Mouse (Mus musculus): ENCODE data around the gene Tnxb. TPM values are rescaled to one million over a fixed set of nuclear protein-coding genes. Genes with fewer than 3 reads are reported as not detected.

Tnxb gene
- total and polyA plus RNA-seq, 2 experiments from 2014 or later = 0.28 to 3.1 TPM

DNA sequence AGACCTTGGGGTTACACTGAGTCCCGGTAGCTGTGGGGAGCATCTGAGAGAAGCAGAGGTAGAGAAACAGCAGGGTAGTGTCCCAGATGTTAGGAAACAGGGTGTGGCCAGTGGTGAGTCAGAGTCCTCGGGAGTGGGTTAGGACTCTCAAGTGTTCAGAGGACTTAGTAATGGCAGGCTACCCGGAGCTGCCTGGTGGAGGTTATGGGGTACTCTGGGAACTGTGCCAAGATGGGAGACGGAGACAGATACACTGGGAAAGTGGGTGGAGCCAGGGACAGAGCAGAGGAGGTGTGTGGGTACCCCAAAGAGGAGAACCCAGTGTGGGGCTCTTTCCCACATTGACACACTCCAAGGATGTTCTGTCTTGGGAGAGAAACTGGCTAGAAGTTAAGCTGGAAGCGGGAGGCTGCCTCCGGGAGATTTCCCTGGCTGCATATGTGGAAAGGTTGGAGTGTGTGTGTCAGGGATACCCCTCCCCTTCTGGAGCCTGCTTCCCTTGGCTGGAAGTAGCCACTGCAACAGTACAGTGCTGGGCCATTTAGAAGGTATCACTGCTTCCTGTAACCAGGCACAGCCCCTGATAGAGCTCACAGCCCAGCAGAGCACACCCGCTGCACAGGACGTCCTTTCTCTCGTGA, 14.0 kb downstream of the Tnxb start:
- DNase-seq (ENCODE audit: low spot score) (no peak), ATAC-seq (peak; percentile 15; the same call in 1 of the 2 replicates)
- no peak for TF ChIP-seq CTCF (IDR thresholded peaks at IDR 0.05; ENCODE audit: low read depth)
- Histone ChIP-seq H3K4me1 (ENCODE audit: insufficient read depth, low read length) (peaks cover 12% of the 10 kb centered on the region; the same call in 1 of the 2 replicates), H3K36me3 (ENCODE audit: insufficient read depth, low read length) (no peaks in the 10 kb centered on the region), H3K27ac (no peak overlapping the region), H3K9ac (replicated peaks; ENCODE audit: low read length) (no peak overlapping the region), H3K4me3 (ENCODE audit: low read length) (no peak overlapping the region), H3K27me3 (ENCODE audit: insufficient read depth, low read length) (no peaks in the 10 kb centered on the region), H3K9me3 (ENCODE audit: low read length) (no peaks in the 10 kb centered on the region), H3K4me2 (ENCODE audit: low read depth, low read length) (no peak overlapping the region)
- WGBS = 62% methylated on average over 9 of the region's 9 CpGs

DNA sequence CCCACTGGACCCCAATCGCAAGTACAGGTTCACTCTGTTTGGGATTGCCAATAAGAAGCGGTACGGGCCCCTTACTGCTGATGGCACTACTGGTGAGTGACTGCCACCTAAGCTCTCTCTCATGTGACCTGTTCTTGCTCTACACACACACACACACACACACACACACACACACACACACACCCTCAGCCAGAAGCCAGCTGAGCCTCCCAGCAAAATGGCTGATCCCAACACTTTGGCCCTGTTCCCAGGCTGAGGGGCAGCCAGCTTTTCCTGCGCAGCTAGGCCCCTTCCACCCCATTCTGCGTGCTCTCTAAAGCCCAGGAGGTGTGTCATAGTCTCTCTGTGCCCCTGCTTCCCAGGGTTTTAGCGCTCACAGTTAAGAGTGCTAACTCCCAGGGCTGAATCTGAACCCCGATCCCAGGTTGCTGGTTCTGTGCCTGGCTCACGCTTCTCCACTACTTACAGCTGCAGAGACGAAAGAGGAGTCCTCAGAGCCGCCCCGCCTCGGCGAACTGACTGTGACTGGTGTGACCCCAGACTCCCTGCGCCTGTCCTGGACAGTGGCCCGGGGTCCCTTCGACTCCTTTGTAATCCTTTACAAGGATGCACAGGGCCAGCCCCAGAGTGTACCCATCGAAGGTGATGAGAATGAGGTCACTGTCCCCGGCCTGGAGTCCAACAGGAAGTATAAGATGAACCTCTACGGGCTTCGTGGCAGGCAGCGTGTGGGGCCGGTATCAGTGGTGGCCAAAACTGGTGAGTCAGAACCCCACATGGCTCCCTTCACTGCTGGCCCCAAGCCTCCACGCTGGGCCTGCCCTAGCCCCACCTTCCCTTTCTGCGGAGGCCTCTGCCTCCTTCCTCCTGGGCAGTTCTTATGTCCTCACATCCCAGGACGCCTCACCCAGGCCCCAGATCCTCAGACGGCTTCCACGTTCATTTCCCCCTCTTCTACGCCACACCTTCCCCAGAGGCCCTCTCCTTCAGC, 15.1 kb downstream of the Tnxb start:
- 72% methylated on average over 28 of the region's 28 CpGs for WGBS
- DNase-seq (ENCODE audit: low spot score) = peak; percentile 87
- no peak; the same call in 1 of the 2 replicates for TF ChIP-seq CTCF (IDR thresholded peaks at IDR 0.05; ENCODE audit: low read depth)
- H3K9me3 ChIP-seq (ENCODE audit: low read length) = no peaks in the 10 kb centered on the region
- H3K4me3 ChIP-seq (ENCODE audit: low read length) = no peak overlapping the region
- H3K36me3 ChIP-seq (ENCODE audit: insufficient read depth, low read length) = no peaks in the 10 kb centered on the region
- no peak overlapping the region for H3K9ac ChIP-seq (replicated peaks; ENCODE audit: low read length)
- H3K4me2 ChIP-seq (ENCODE audit: low read depth, low read length) = no peak overlapping the region
- no peaks in the 10 kb centered on the region for H3K27me3 ChIP-seq (ENCODE audit: insufficient read depth, low read length)
- H3K27ac ChIP-seq = no peak overlapping the region
- ATAC-seq = peak; percentile 64
- peaks cover 12% of the 10 kb centered on the region; the same call in 1 of the 2 replicates for H3K4me1 ChIP-seq (ENCODE audit: insufficient read depth, low read length)

DNA sequence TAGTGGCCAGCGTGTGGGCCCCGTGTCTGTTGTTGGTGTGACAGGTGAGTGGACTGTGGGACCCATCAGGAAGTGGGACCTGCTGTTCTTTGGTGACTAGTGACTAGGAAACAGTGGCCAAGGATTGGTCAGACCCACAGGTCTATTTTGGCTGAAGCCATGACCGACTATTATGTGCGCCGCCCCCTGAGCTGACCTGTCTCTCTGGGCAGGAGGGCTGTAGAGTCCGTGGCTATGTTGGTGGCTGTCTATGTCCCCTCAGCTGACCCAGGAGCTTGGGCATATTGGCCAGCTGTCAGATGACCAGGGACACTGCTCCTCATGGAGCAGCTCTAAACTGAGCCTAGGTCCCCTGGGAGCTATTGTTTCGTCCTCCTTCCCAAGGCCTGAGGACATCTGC, 18.6 kb downstream of the Tnxb start:
- peaks cover 14% of the 10 kb centered on the region; the same call in 1 of the 2 replicates for H3K4me1 ChIP-seq (ENCODE audit: insufficient read depth, low read length)
- H3K36me3 ChIP-seq (ENCODE audit: insufficient read depth, low read length) = no peaks in the 10 kb centered on the region
- WGBS = 92% methylated on average over 7 of the region's 7 CpGs
- no peak for TF ChIP-seq CTCF (IDR thresholded peaks at IDR 0.05; ENCODE audit: low read depth)
- H3K4me3 ChIP-seq (ENCODE audit: low read length) = no peak overlapping the region
- no peaks in the 10 kb centered on the region for H3K9me3 ChIP-seq (ENCODE audit: low read length)
- H3K27me3 ChIP-seq (ENCODE audit: insufficient read depth, low read length) = no peaks in the 10 kb centered on the region
- no peak overlapping the region for H3K27ac ChIP-seq
- ATAC-seq (no peak), DNase-seq (ENCODE audit: low spot score) (no peak)
- no peak overlapping the region for H3K4me2 ChIP-seq (ENCODE audit: low read depth, low read length)
- no peak overlapping the region for H3K9ac ChIP-seq (replicated peaks; ENCODE audit: low read length)

DNA sequence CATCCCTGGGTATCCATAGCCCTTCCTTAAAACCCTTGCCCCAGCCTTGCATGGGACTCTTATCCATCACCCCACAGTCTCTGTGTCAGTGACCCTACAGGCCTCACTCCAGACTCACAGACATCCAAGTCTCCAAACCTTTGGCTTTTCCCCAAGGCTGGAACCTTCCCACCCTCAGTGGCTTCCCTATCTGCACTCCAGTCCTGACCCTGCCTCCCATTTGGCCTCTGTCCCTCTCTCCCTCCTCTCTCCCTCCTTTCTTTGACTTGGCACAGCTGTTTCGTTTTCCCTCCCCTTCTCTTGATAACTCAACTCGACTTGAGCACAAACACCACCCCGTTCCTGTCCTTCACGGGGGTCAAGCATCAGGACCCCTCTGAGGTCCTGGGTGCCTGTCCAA, 20.1 kb downstream of the Tnxb start:
- no peak for DNase-seq (ENCODE audit: low spot score)
- no peak for TF ChIP-seq CTCF (IDR thresholded peaks at IDR 0.05; ENCODE audit: low read depth)
- Histone ChIP-seq H3K27me3 (ENCODE audit: insufficient read depth, low read length) (no peaks in the 10 kb centered on the region), H3K4me2 (ENCODE audit: low read depth, low read length) (no peak overlapping the region), H3K27ac (no peak overlapping the region), H3K9ac (replicated peaks; ENCODE audit: low read length) (no peak overlapping the region), H3K36me3 (ENCODE audit: insufficient read depth, low read length) (no peaks in the 10 kb centered on the region), H3K9me3 (ENCODE audit: low read length) (no peaks in the 10 kb centered on the region), H3K4me1 (ENCODE audit: insufficient read depth, low read length) (peaks cover 7% of the 10 kb centered on the region; the same call in 1 of the 2 replicates), H3K4me3 (ENCODE audit: low read length) (no peak overlapping the region)
- ATAC-seq = no peak
- WGBS = 60% methylated on average over 4 of the region's 4 CpGs

DNA sequence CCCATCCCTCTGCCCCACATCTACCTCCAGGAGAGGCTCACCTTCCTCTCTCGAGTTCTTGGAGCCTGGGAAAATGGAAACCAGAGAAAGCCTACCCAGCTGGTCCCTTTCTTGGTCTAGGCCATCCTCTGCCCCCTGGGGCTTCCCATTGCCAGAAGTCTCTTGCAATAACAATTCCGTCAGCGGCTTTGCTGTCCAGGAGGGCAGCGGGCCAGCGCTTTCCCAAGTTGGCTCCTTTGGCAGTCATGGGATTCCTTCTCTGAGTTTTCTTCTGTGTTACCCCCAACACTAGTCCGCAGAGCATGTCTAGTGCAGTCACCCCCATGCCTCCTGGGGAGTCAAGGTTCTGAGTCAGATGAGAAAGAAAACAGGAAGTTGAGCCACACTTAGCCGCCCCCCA, 22.6 kb downstream of the Tnxb start:
- Histone ChIP-seq H3K36me3 (ENCODE audit: insufficient read depth, low read length) (no peaks in the 10 kb centered on the region), H3K27ac (no peak overlapping the region), H3K4me3 (ENCODE audit: low read length) (no peak overlapping the region), H3K9ac (replicated peaks; ENCODE audit: low read length) (no peak overlapping the region), H3K4me2 (ENCODE audit: low read depth, low read length) (no peak overlapping the region), H3K9me3 (ENCODE audit: low read length) (no peaks in the 10 kb centered on the region), H3K27me3 (ENCODE audit: insufficient read depth, low read length) (no peaks in the 10 kb centered on the region), H3K4me1 (ENCODE audit: insufficient read depth, low read length) (0 out of 2 replicates have a peak, but pooled peaks cover 2% of the 10 kb centered on the region)
- ATAC-seq = no peak
- DNase-seq (ENCODE audit: low spot score) = peak; percentile 24
- WGBS = 53% methylated on average over 7 of the region's 7 CpGs
- TF ChIP-seq CTCF (IDR thresholded peaks at IDR 0.05; ENCODE audit: low read depth) = no peak

DNA sequence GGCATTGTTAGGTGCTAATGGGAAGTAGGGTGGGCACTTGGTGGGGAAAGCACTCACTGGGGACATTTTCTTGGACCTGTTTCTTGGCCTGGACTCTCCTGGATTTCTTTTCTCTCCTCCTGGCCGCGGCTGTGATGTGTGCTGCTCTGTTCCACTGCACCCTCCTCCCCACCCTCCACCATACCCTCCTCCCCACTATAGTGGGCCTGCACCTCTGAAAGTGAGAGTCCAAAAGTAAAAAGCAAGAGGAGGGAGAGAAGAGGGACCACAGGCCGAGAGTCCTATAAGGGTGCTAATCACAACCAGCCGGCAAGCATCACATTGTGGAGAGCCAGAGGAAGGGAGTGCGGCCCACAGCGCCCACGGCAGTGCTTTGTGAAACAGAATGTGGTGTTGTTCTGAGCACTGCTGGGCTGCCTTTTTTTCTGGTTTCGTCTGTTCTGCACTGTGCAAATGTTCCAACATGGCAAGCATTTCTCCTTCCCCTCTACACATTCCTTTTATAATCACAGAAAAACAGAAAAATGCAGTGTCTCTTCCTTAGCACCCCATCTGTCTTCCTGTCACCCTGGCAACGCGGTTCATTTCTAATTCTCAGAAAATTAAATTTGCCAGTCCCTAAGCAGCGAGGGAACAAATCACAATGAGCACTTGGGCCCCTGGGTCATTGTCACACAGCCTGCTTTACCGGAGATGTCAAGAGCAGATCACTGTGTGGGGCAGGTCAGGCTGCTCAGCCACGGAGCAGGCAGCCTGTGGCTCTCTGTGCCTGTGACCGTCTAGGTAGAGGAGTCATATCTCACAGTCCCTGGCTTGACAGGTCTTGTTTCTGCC, 29.5 kb downstream of the Tnxb start:
- WGBS = 33% methylated on average over 14 of the region's 14 CpGs
- peak; percentile 57; the same call in 1 of the 2 replicates for ATAC-seq
- Histone ChIP-seq H3K4me3 (ENCODE audit: low read length) (no peak overlapping the region), H3K36me3 (ENCODE audit: insufficient read depth, low read length) (no peaks in the 10 kb centered on the region), H3K9ac (replicated peaks; ENCODE audit: low read length) (no peak overlapping the region), H3K4me2 (ENCODE audit: low read depth, low read length) (no peak overlapping the region), H3K4me1 (ENCODE audit: insufficient read depth, low read length) (no peaks in the 10 kb centered on the region), H3K9me3 (ENCODE audit: low read length) (no peaks in the 10 kb centered on the region), H3K27me3 (ENCODE audit: insufficient read depth, low read length) (no peaks in the 10 kb centered on the region), H3K27ac (peak overlapping the region; percentile 51; the same call in 1 of the 2 replicates)
- peak; percentile 52 for DNase-seq (ENCODE audit: low spot score)
- no peak for TF ChIP-seq CTCF (IDR thresholded peaks at IDR 0.05; ENCODE audit: low read depth)

Measured in hindbrain, postnatal 0 days (tissue).